Mouse (Mus musculus) erythroblast, embryonic 14.5 days (primary cell): Measurements from ENCODE around the gene Pgm2. TPM values are rescaled to one million over a fixed set of nuclear protein-coding genes. Genes with fewer than 3 reads are reported as not detected.

Experiments used
- H3K27me3 ChIP-seq: 2 replicates; pipeline ENCODE4 v1.6.1; 2012; ENCODE audit warnings: inconsistent platforms; ENCODE audit not compliant: control insufficient read depth
- H3K36me3 ChIP-seq: 2 replicates; pipeline ENCODE4 v1.6.1; 2012; ENCODE audit warnings: mild to moderate bottlenecking, inconsistent platforms; ENCODE audit not compliant: control insufficient read depth
- H3K4me1 ChIP-seq: 2 replicates; pipeline ENCODE4 v1.6.1; 2012; ENCODE audit warnings: inconsistent platforms; ENCODE audit not compliant: control insufficient read depth
- H3K4me3 ChIP-seq: replicated peaks from 2 replicates; pipeline ENCODE3; 2012; ENCODE audit warnings: moderate library complexity, mild to moderate bottlenecking, inconsistent platforms
- H3K9me3 ChIP-seq: 2 replicates; pipeline ENCODE4 v1.6.1; 2012; ENCODE audit warnings: low read length, inconsistent platforms, mixed read lengths; ENCODE audit not compliant: control insufficient read depth
- GATA1 ChIP-seq: IDR thresholded peaks from 2 replicates; pipeline ENCODE4 v1.6.1; 2012; ENCODE audit warnings: low read length, inconsistent platforms, mixed read lengths
- TAL1 ChIP-seq: IDR thresholded peaks from 3 replicates; pipeline ENCODE4 v1.6.1; 2012; ENCODE audit warnings: low read length, inconsistent platforms, mixed read lengths
- polyA plus RNA-seq: library from polyadenylated mRNA; stranded (reverse); fragments of >175 nt; gene quantifications from 2 replicates; pipeline ENCODE4 v1.2.3, GENCODE M21; 2012

Pgm2 gene
- polyA plus RNA-seq: 0.37 and 0.68 TPM in 2 replicates

GRCm38 (mm10) chr5:64092748-64093292 is at the start of gene Pgm2:
Pgm2 (plus strand) TSS chr5:64092950.
- Histone ChIP-seq H3K27me3 (no peaks in the 10 kb centered on the region), H3K4me1 (peaks cover 44% of the 10 kb centered on the region), H3K9me3 (no peaks in the 10 kb centered on the region), H3K36me3 (peaks cover 4% of the 10 kb centered on the region), H3K4me3 (peak within 1 kb of the TSS; percentile 84)
- TF ChIP-seq GATA1: no peak
- no peak for TF ChIP-seq TAL1

DNA sequence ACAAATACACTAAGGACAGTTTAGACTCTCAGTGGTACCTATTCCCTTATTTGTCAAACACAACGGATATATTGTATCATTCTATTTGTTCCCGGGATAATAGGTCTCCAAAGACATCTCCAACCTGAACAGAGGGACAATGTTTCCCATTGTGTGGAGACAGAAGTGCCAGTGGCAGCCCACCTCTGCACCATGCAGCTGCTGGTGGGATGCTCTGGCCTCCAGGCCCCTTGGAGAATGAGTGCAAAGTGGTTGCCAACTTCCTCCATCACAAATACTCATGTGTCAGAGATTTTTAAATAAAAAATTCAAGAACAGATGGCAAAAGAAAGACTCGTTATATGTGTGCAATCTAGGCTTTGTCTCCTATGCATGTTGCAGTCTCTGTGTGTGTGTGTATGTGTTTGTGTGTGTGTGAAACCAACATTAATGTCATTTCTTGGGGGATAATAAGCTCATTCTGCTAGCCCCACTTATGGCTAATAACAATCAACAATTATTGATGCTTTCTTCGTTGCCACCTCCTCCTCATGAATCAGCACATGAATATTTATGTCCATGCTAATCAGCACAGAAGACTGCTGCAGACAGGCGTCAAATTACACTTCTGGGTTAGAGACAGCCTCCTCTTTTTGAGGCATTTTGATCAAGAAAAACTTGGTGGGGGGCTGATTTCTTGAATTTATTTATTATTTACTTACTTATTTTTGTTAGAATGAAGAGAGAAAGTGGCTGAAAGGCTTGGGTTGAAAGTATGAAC is 48.9 kb upstream of the Pgm2 start:
- no peaks in the 10 kb centered on the region for H3K9me3 ChIP-seq
- H3K36me3 ChIP-seq: no peaks in the 10 kb centered on the region
- H3K4me3 ChIP-seq: no peak overlapping the region
- no peaks in the 10 kb centered on the region for H3K4me1 ChIP-seq
- TF ChIP-seq GATA1: no peak
- no peaks in the 10 kb centered on the region for H3K27me3 ChIP-seq

- no peaks in the 10 kb centered on the region for H3K36me3 ChIP-seq
- TF ChIP-seq GATA1: no peak
- no peak for TF ChIP-seq TAL1
- no peak overlapping the region for H3K4me3 ChIP-seq
- no peaks in the 10 kb centered on the region for H3K9me3 ChIP-seq
- H3K27me3 ChIP-seq: no peaks in the 10 kb centered on the region
- H3K4me1 ChIP-seq: no peaks in the 10 kb centered on the region
These were observed 48.0 kb upstream of the Pgm2 start for GRCm38 (mm10) chr5:64044790-64045189.

DNA sequence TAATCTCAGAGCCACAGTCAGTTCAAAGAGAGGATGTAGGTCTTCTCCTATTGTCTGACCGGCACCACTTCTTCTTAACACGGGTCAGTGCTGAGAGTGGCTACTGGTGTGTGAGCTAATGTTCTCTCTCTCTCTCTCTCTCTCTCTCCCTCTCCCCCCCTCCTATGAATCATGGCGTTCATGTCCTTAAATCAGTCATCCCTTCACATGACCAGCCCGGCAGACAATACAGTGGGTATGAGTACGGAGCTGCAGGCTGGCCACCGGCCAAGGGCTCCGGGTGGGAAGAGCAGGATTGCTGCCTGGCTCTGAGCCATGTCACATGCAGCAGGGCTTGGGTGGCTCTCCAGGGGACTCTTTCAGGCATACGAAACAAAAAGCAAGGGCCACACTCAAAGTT is 47.2 kb upstream of the Pgm2 start:
- H3K4me1 ChIP-seq: no peaks in the 10 kb centered on the region
- no peak overlapping the region for H3K4me3 ChIP-seq
- no peaks in the 10 kb centered on the region for H3K36me3 ChIP-seq
- H3K9me3 ChIP-seq: no peaks in the 10 kb centered on the region
- TF ChIP-seq TAL1: no peak
- no peak for TF ChIP-seq GATA1
- no peaks in the 10 kb centered on the region for H3K27me3 ChIP-seq

GRCm38 (mm10) chr5:64046995-64047394 is 45.8 kb upstream of the Pgm2 start:
- Histone ChIP-seq H3K4me1 (no peaks in the 10 kb centered on the region), H3K9me3 (no peaks in the 10 kb centered on the region), H3K36me3 (no peaks in the 10 kb centered on the region), H3K4me3 (no peak overlapping the region), H3K27me3 (no peaks in the 10 kb centered on the region)
- TF ChIP-seq GATA1 (no peak), TAL1 (no peak)

- no peaks in the 10 kb centered on the region for H3K36me3 ChIP-seq
- H3K9me3 ChIP-seq: no peaks in the 10 kb centered on the region
- no peak for TF ChIP-seq GATA1
- TF ChIP-seq TAL1: no peak
- H3K27me3 ChIP-seq: no peaks in the 10 kb centered on the region
- H3K4me3 ChIP-seq: no peak overlapping the region
- H3K4me1 ChIP-seq: no peaks in the 10 kb centered on the region
These were observed 44.8 kb upstream of the Pgm2 start for GRCm38 (mm10) chr5:64047921-64048320.

GRCm38 (mm10) chr5:64048605-64049004 is 44.1 kb upstream of the Pgm2 start:
- H3K9me3 ChIP-seq: no peaks in the 10 kb centered on the region
- H3K4me3 ChIP-seq: no peak overlapping the region
- no peaks in the 10 kb centered on the region for H3K36me3 ChIP-seq
- H3K4me1 ChIP-seq: no peaks in the 10 kb centered on the region
- TF ChIP-seq GATA1 (no peak), TAL1 (no peak)
- no peaks in the 10 kb centered on the region for H3K27me3 ChIP-seq

GRCm38 (mm10) chr5:64049256-64049655 is 43.5 kb upstream of the Pgm2 start:
- Histone ChIP-seq H3K4me1 (no peaks in the 10 kb centered on the region), H3K27me3 (no peaks in the 10 kb centered on the region), H3K9me3 (no peaks in the 10 kb centered on the region), H3K4me3 (no peak overlapping the region), H3K36me3 (no peaks in the 10 kb centered on the region)
- TF ChIP-seq TAL1 (no peak), GATA1 (no peak)

- H3K36me3 ChIP-seq: no peaks in the 10 kb centered on the region
- no peak for TF ChIP-seq GATA1
- TF ChIP-seq TAL1: no peak
- no peak overlapping the region for H3K4me3 ChIP-seq
- no peaks in the 10 kb centered on the region for H3K27me3 ChIP-seq
- H3K4me1 ChIP-seq: no peaks in the 10 kb centered on the region
- H3K9me3 ChIP-seq: peaks cover 5% of the 10 kb centered on the region; the same call in 1 of the 2 replicates
These were observed 39.7 kb upstream of the Pgm2 start for GRCm38 (mm10) chr5:64053010-64053409.
